Mouse (Mus musculus) embryonic facial prominence, embryonic 10.5 days (tissue): ENCODE measurements around the gene Psmf1. TPM values are rescaled to one million over a fixed set of nuclear protein-coding genes. Genes with fewer than 3 reads are reported as not detected.
A peak's percentile ranks its signal among the peaks of the same experiment; 100 is the strongest.

Experiments used
- DNase-seq: peaks from one replicate; pipeline ENCODE4 v3.0.0-alpha.2; 2017; ENCODE audit warnings: low spot score
- H3K27ac ChIP-seq: fragments of 300-500 bp; sonication (generic); replicated peaks from 2 replicates; pipeline ENCODE4 v1.5.1; 2016; ENCODE audit warnings: mild to moderate bottlenecking
- H3K27me3 ChIP-seq: fragments of 300-500 bp; sonication (generic); replicated peaks from 2 replicates; pipeline ENCODE4 v1.6.1; 2016; ENCODE audit warnings: low read depth, mild to moderate bottlenecking; ENCODE audit not compliant: poor library complexity, severe bottlenecking
- H3K36me3 ChIP-seq: fragments of 300-500 bp; sonication (generic); replicated peaks from 2 replicates; pipeline ENCODE4 v1.6.1; 2016; ENCODE audit warnings: mild to moderate bottlenecking, moderate library complexity
- H3K4me1 ChIP-seq: fragments of 300-500 bp; sonication (generic); 2 replicates; pipeline ENCODE4 v1.6.1; 2016
- H3K4me3 ChIP-seq: fragments of 300-500 bp; sonication (generic); 2 replicates; pipeline ENCODE4 v1.5.1; 2016; ENCODE audit warnings: mild to moderate bottlenecking, moderate library complexity
- H3K9me3 ChIP-seq: fragments of 300-500 bp; sonication (generic); 2 replicates; pipeline ENCODE4 v1.6.1; 2016; ENCODE audit warnings: mild to moderate bottlenecking
- WGBS: fragments of 180-500 bp; shearing (Covaris S2); methylation state at CpG from one replicate; pipeline ENCODE4 v1.1.7; 2016; 5-methylcytosine and 5-hydroxymethylcytosine counted together
- polyA plus RNA-seq: library from polyadenylated mRNA; unstranded; fragments of >200 nt; fragmentation: Nextera tagmentation; extraction: Ambion mirVana; gene quantifications from 2 replicates; pipeline ENCODE4 v1.2.1, GENCODE M21; 2016

Gene Psmf1
- polyA plus RNA-seq, 1 experiment from 2014 or later, result 58.9 TPM

- Histone ChIP-seq H3K9me3 (no peaks in the 10 kb centered on the region), H3K36me3 (peaks cover 66% of the 10 kb centered on the region), H3K27ac (no peak overlapping the region), H3K4me3 (no peak overlapping the region), H3K27me3 (no peaks in the 10 kb centered on the region), H3K4me1 (no peaks in the 10 kb centered on the region)
- no peak for DNase-seq
- WGBS, result 88% methylated on average over 2 of the region's 2 CpGs
These were observed 27.5 kb downstream of the Psmf1 start for GRCm38 (mm10) chr2:151716318-151717055.

GRCm38 (mm10) chr2:151715526-151715925, 28.5 kb downstream of the Psmf1 start:
- peaks cover 57% of the 10 kb centered on the region for H3K36me3 ChIP-seq
- no peak for DNase-seq
- no peaks in the 10 kb centered on the region for H3K4me1 ChIP-seq
- H3K4me3 ChIP-seq, result no peak overlapping the region
- H3K9me3 ChIP-seq, result no peaks in the 10 kb centered on the region
- no peaks in the 10 kb centered on the region for H3K27me3 ChIP-seq
- no peak overlapping the region for H3K27ac ChIP-seq
- WGBS, result 90% methylated on average over 4 of the region's 4 CpGs

GRCm38 (mm10) chr2:151712647-151713046, 31.3 kb downstream of the Psmf1 start:
- Histone ChIP-seq H3K4me3 (no peak overlapping the region), H3K27me3 (no peaks in the 10 kb centered on the region), H3K36me3 (peaks cover 28% of the 10 kb centered on the region), H3K27ac (no peak overlapping the region), H3K9me3 (no peaks in the 10 kb centered on the region), H3K4me1 (peaks cover 8% of the 10 kb centered on the region; the same call in 1 of the 2 replicates)
- peak; percentile 70 for DNase-seq
- WGBS, result 40% methylated on average over 3 of the region's 3 CpGs

GRCm38 (mm10) chr2:151702851-151703190, 41.2 kb downstream of the Psmf1 start:
- Histone ChIP-seq H3K27ac (peak overlapping the region; percentile 82), H3K27me3 (peaks cover 71% of the 10 kb centered on the region), H3K36me3 (no peaks in the 10 kb centered on the region; the same call in 1 of the 2 replicates), H3K9me3 (no peaks in the 10 kb centered on the region), H3K4me3 (peak overlapping the region; percentile 79), H3K4me1 (peaks cover 18% of the 10 kb centered on the region)
- WGBS, result 4% methylated on average over 17 of the region's 17 CpGs
- no peak for DNase-seq

- Histone ChIP-seq H3K4me1 (peaks cover 18% of the 10 kb centered on the region), H3K9me3 (no peaks in the 10 kb centered on the region), H3K27ac (peak overlapping the region; percentile 82), H3K4me3 (peak overlapping the region; percentile 79), H3K27me3 (peaks cover 71% of the 10 kb centered on the region), H3K36me3 (no peaks in the 10 kb centered on the region; the same call in 1 of the 2 replicates)
- under 1% methylated on average over 97 of the region's 97 CpGs for WGBS
- DNase-seq, result peak; percentile 77
These were observed 41.7 kb downstream of the Psmf1 start for GRCm38 (mm10) chr2:151702146-151702850.

- peak within 1 kb of the TSS; percentile 82 for H3K27ac ChIP-seq
These were observed 42.5 kb downstream of the Psmf1 start, which contains the start of gene Tmem74b for GRCm38 (mm10) chr2:151701231-151702145. Gene Tmem74b, plus strand, starts transcription at chr2:151702008.

GRCm38 (mm10) chr2:151682976-151683375, 61.0 kb downstream of the Psmf1 start:
- Histone ChIP-seq H3K4me1 (no peaks in the 10 kb centered on the region), H3K36me3 (no peaks in the 10 kb centered on the region), H3K9me3 (no peaks in the 10 kb centered on the region), H3K27me3 (0 out of 2 replicates have a peak, but pooled peaks cover 4% of the 10 kb centered on the region), H3K4me3 (no peak overlapping the region), H3K27ac (no peak overlapping the region)
- WGBS, result 84% methylated on average over 4 of the region's 4 CpGs
- no peak for DNase-seq

More at GRCm38 (mm10) chr2:151701231-151702145, 42.5 kb downstream of the Psmf1 start, which contains the start of gene Tmem74b:
- H3K36me3 ChIP-seq, result no peaks in the 10 kb centered on the region; the same call in 1 of the 2 replicates
- no peaks in the 10 kb centered on the region for H3K9me3 ChIP-seq
- peak within 1 kb of the TSS; percentile 79 for H3K4me3 ChIP-seq
- WGBS, result 3% methylated on average over 25 of the region's 25 CpGs
- H3K4me1 ChIP-seq, result peaks cover 18% of the 10 kb centered on the region
- H3K27me3 ChIP-seq, result peaks cover 66% of the 10 kb centered on the region
- DNase-seq, result peak; percentile 16

- H3K27ac ChIP-seq, result no peak overlapping the region
- WGBS, result 57% methylated on average over 3 of the region's 3 CpGs
- no peaks in the 10 kb centered on the region for H3K9me3 ChIP-seq
- peak; percentile 38 for DNase-seq
- H3K4me3 ChIP-seq, result no peak overlapping the region
- no peaks in the 10 kb centered on the region for H3K4me1 ChIP-seq
- 0 out of 2 replicates have a peak, but pooled peaks cover 4% of the 10 kb centered on the region for H3K27me3 ChIP-seq
- H3K36me3 ChIP-seq, result no peaks in the 10 kb centered on the region
These were observed 61.6 kb downstream of the Psmf1 start for GRCm38 (mm10) chr2:151682357-151682756.

- no peak for DNase-seq
- 0 out of 2 replicates have a peak, but pooled peaks cover 4% of the 10 kb centered on the region for H3K27me3 ChIP-seq
- H3K36me3 ChIP-seq, result no peaks in the 10 kb centered on the region
- H3K27ac ChIP-seq, result no peak overlapping the region
- no peaks in the 10 kb centered on the region for H3K9me3 ChIP-seq
- no peak overlapping the region for H3K4me3 ChIP-seq
- 59% methylated on average over 2 of the region's 2 CpGs for WGBS
- H3K4me1 ChIP-seq, result no peaks in the 10 kb centered on the region
These were observed 67.8 kb downstream of the Psmf1 start for GRCm38 (mm10) chr2:151676234-151676633.

- Histone ChIP-seq H3K27ac (no peak overlapping the region), H3K4me1 (peaks cover 4% of the 10 kb centered on the region; the same call in 1 of the 2 replicates), H3K27me3 (peaks cover 17% of the 10 kb centered on the region), H3K9me3 (no peaks in the 10 kb centered on the region), H3K4me3 (no peak overlapping the region), H3K36me3 (no peaks in the 10 kb centered on the region)
- DNase-seq, result no peak
- WGBS, result 77% methylated on average over 1 of the region's 1 CpGs
These were observed 73.0 kb downstream of the Psmf1 start for GRCm38 (mm10) chr2:151670968-151671329.

- peak; percentile 13 for DNase-seq
- peak overlapping the region; percentile 9; the same call in 1 of the 2 replicates for H3K4me3 ChIP-seq
- H3K36me3 ChIP-seq, result no peaks in the 10 kb centered on the region
- WGBS, result 36% methylated on average over 48 of the region's 48 CpGs
- H3K27ac ChIP-seq, result no peak overlapping the region
- no peaks in the 10 kb centered on the region for H3K9me3 ChIP-seq
- H3K4me1 ChIP-seq, result peaks cover 4% of the 10 kb centered on the region; the same call in 1 of the 2 replicates
- peaks cover 17% of the 10 kb centered on the region for H3K27me3 ChIP-seq
These were observed 73.7 kb downstream of the Psmf1 start for GRCm38 (mm10) chr2:151670026-151670967.
